ENCODE assay signal across 12 mouse cellular contexts in genomic region chr2:105416660-105417348, GRCm38 (mm10). TPM values are rescaled to one million over a fixed set of nuclear protein-coding genes. Genes with fewer than 3 reads are reported as not detected.
A peak's percentile ranks its signal among the peaks of the same experiment; 100 is the strongest.
DNase-seq lines count a peak whose midpoint lies in the region; ATAC-seq lines count a peak whose summit lies in the region.
"Had no signal": no experiment of that assay in that cellular context is flagged by ENCODE, and none has a peak within 500 bp of the region (broad histone marks: within the 10 kb centered on the region; RNA-seq: fewer than 3 reads in every experiment).

No protein-coding gene starts in this region.

- ATAC-seq in frontal cortex, adult (ENCODE audit: low TSS enrichment), result peak; percentile 71
- ATAC-seq in embryonic facial prominence, embryonic 15.5 days (ENCODE audit: insufficient number of reproducible peaks, low FRiP score, low TSS enrichment, low read depth), result no peak
- peak; percentile 78 for ATAC-seq in midbrain, embryonic 13.5 days
- ATAC-seq in erythroid progenitor cell, adult 5-6 weeks (replicated peaks; ENCODE audit: low FRiP score, poor library complexity, severe bottlenecking), result no peak
- ATAC-seq in monocyte, adult 5-6 weeks (replicated peaks; ENCODE audit: insufficient number of reproducible peaks, low FRiP score, low TSS enrichment, poor library complexity, severe bottlenecking), result no peak

- H3K4me2 ChIP-seq in embryonic facial prominence, embryonic 15.5 days (replicated peaks), result no peak overlapping the region
- peak overlapping the region; percentile 7; the same call in 1 of the 2 replicates for H3K4me2 ChIP-seq in midbrain, embryonic 13.5 days (replicated peaks)
- H3K4me2 ChIP-seq: embryonic facial prominence, embryonic 12.5 days; lung, embryonic 15.5 days had no signal

- H3K9ac ChIP-seq in embryonic facial prominence, embryonic 15.5 days, result no peak overlapping the region
- H3K9ac ChIP-seq in midbrain, embryonic 13.5 days (replicated peaks), result no peak overlapping the region
- H3K9ac ChIP-seq: embryonic facial prominence, embryonic 12.5 days; lung, embryonic 15.5 days had no signal

- no peak for DNase-seq in frontal cortex, postnatal 25 days (ENCODE audit: low spot score in 2 of 2)
- DNase-seq in Muller cell, postnatal 12 days (ENCODE audit: inconsistent ontology term), result peak; percentile 41
- no peak for DNase-seq in adrenal gland, adult 2 months
- DNase-seq: gastrocnemius, postnatal 25 days had no signal

- no peaks in the 10 kb centered on the region for H3K36me3 ChIP-seq in embryonic facial prominence, embryonic 15.5 days
- no peaks in the 10 kb centered on the region for H3K36me3 ChIP-seq in midbrain, embryonic 13.5 days
- H3K36me3 ChIP-seq: embryonic facial prominence, embryonic 12.5 days; lung, embryonic 15.5 days had no signal

- WGBS in embryonic facial prominence, embryonic 15.5 days, result 27% methylated on average over 8 of the region's 8 CpGs
- WGBS in midbrain, embryonic 13.5 days, result 27% methylated on average over 8 of the region's 8 CpGs

- no peaks in the 10 kb centered on the region for H3K9me3 ChIP-seq in embryonic facial prominence, embryonic 15.5 days (replicated peaks)
- no peaks in the 10 kb centered on the region for H3K9me3 ChIP-seq in midbrain, embryonic 13.5 days
- H3K9me3 ChIP-seq: lung, embryonic 15.5 days had no signal

- peak overlapping the region; percentile 51; the same call in 1 of the 2 replicates for H3K27ac ChIP-seq in embryonic facial prominence, embryonic 15.5 days (replicated peaks)
- H3K27ac ChIP-seq in midbrain, embryonic 13.5 days, result 0 out of 2 replicates have a peak overlapping the region, but pooled peaks have one; percentile 48
- H3K27ac ChIP-seq: embryonic facial prominence, embryonic 12.5 days; lung, embryonic 15.5 days; stomach, postnatal 0 days had no signal

- no peaks in the 10 kb centered on the region for H3K27me3 ChIP-seq in embryonic facial prominence, embryonic 15.5 days
- no peaks in the 10 kb centered on the region for H3K27me3 ChIP-seq in midbrain, embryonic 13.5 days
- H3K27me3 ChIP-seq: embryonic facial prominence, embryonic 12.5 days; lung, embryonic 15.5 days had no signal

- no peak overlapping the region for H3K4me3 ChIP-seq in embryonic facial prominence, embryonic 15.5 days (replicated peaks)
- no peak overlapping the region for H3K4me3 ChIP-seq in midbrain, embryonic 13.5 days (replicated peaks)
- H3K4me3 ChIP-seq: embryonic facial prominence, embryonic 12.5 days; lung, embryonic 15.5 days had no signal

- peaks cover 17% of the 10 kb centered on the region; the same call in 1 of the 2 replicates for H3K4me1 ChIP-seq in embryonic facial prominence, embryonic 15.5 days
- peaks cover 19% of the 10 kb centered on the region for H3K4me1 ChIP-seq in midbrain, embryonic 13.5 days (replicated peaks)
- H3K4me1 ChIP-seq: lung, embryonic 15.5 days had no signal

RNA-seq across cellular contexts. Expression of gene Rcn1, which starts 17.7 kb away (rescaled TPM):
- polyA plus RNA-seq in embryonic facial prominence, embryonic 15.5 days (2015; fragmentation: Nextera tagmentation; extraction: Ambion mirVana), result 257 and 259 TPM in 2 replicates
- 49.4 and 54.8 TPM in 2 replicates for polyA plus RNA-seq in midbrain, embryonic 13.5 days (2015; fragmentation: Nextera tagmentation; extraction: Ambion mirVana)
- total RNA-seq in erythroid progenitor cell, adult 5-6 weeks (2015; ENCODE audit: low replicate concordance), result 3.4 and 10.8 TPM in 2 replicates
- total RNA-seq in erythroid progenitor cell, adult 5-6 weeks (2017; ENCODE audit: low replicate concordance), result 6.0 and 8.2 TPM in 2 replicates
- 100 to 1,000 TPM in 1 of 2 experiments, 10 to 100 TPM in 1; 41.9 to 147 TPM for total RNA-seq in adrenal gland, adult 2 months (2021)
- 64.3 and 72.1 TPM in 2 replicates for polyA plus RNA-seq in adrenal gland, adult 2 months (2012; rRNA removed)
- 18.5 to 41.4 TPM (median 19.1 TPM) in 3 replicates for total RNA-seq in monocyte, adult 5-6 weeks (2017)

Comparison
In these comparisons a context has a peak if more than half of its experiments do, and no peak if none do; other contexts are left out.
1. ATAC-seq: peak in frontal cortex, adult (single experiment) and midbrain, embryonic 13.5 days (single experiment); none in embryonic facial prominence, embryonic 15.5 days (single experiment), erythroid progenitor cell, adult 5-6 weeks (single experiment) and monocyte, adult 5-6 weeks (single experiment).